Mouse (Mus musculus): Measurements from ENCODE around the gene Wdr95.

- TF ChIP-seq CTCF (IDR thresholded peaks at IDR 0.05; ENCODE audit: control insufficient read depth, insufficient read depth, insufficient read length) (no peak), CEBPB (IDR thresholded peaks at IDR 0.05; ENCODE audit: low read depth) (no peak), MYOG (IDR thresholded peaks at IDR 0.05; ENCODE audit: control insufficient read depth, extremely low read depth, insufficient read length) (no peak), MAX (IDR thresholded peaks at IDR 0.05) (no peak), USF1 (IDR thresholded peaks at IDR 0.05; ENCODE audit: low read depth) (no peak), FOSL1 (IDR thresholded peaks at IDR 0.05; ENCODE audit: insufficient read depth, low read length, poor library complexity, severe bottlenecking) (no peak)
Observed at GRCm38 (mm10) chr5:149560903-149561588, 32.6 kb downstream of the Wdr95 start.
